Mouse (Mus musculus) cerebellum, postnatal 14 days (tissue): ENCODE measurements around the gene Ms4a4c.
"Not testable (repeated sequence)": the region's sequence is repeated elsewhere in the genome, so short reads cannot be mapped to it uniquely, and the experiment has no call there.

Experiments
- DNase-seq, 2 experiments: peaks; one replicate each; pipeline ENCODE4 v3.0.0; 2021; ENCODE audit warnings: mixed read lengths in 2 of 2

Ms4a4c gene

GRCm38 (mm10) chr19:11466471-11466870 is 61.9 kb downstream of the Ms4a4c start:
- DNase-seq: no peak

GRCm38 (mm10) chr19:11468361-11468760 is 63.8 kb downstream of the Ms4a4c start:
- not testable (repeated sequence) for DNase-seq

GRCm38 (mm10) chr19:11469215-11469614 is 64.6 kb downstream of the Ms4a4c start, which contains the start of gene Ms4a6c:
Ms4a6c (plus strand) TSS chr19:11469366.
- not testable (repeated sequence) for DNase-seq
